Mouse (Mus musculus): Measurements from ENCODE around the gene Mpi. TPM values are rescaled to one million over a fixed set of nuclear protein-coding genes. Genes with fewer than 3 reads are reported as not detected.

Mpi gene
- polyA plus RNA-seq, 1 experiment from 2014 or later, result 59.4 TPM

DNA sequence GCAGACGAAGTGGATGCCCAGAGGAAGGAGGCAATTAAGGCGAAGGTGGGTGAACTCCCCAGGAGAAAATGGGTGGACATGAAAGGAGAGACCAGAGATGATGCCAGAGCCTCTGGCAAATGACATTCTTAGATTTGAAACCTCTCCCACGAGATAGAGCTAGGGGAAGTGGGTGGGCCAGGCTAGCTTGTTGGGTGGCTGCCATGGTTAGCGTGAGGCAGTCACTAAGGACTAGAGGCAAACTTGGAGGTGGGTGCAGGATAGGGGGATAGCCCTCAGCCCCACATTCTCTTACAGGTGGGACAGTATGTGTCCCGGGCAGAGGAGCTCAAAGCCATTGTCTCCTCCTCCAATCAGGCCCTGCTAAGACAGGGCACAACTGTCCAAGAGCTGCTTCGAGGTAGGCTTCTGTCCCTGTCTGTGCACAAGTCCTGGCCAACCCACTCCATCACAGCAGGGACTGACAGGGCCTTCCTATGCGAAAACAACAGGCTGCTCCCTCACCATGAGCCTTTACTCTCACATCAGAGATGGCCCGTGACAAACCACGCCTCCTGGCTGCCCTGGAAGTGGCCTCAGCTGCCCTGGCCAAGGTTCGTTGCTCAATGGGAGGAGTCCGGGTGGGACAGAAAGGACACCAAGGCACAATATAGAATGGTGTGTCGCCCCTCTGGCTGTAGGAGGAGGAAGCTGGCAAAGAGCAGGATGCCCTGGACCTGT lies 41.1 kb upstream of the Mpi start:
- no peak overlapping the region for H3K4me2 ChIP-seq (ENCODE audit: low read depth, low read length)
- whole genome bisulfite sequencing, result 51% methylated on average over 12 of the region's 12 CpGs
- H3K36me3 ChIP-seq (ENCODE audit: control insufficient read depth, insufficient read depth, low read length), result 0 out of 2 replicates have a peak, but pooled peaks cover 9% of the 10 kb centered on the region
- H3K4me3 ChIP-seq (ENCODE audit: low read length), result no peak overlapping the region
- no peaks in the 10 kb centered on the region for H3K27me3 ChIP-seq (replicated peaks; ENCODE audit: control insufficient read depth, insufficient read depth, low read length)
- H3K9me3 ChIP-seq (ENCODE audit: control insufficient read depth, low read length), result no peaks in the 10 kb centered on the region
- H3K27ac ChIP-seq (ENCODE audit: low read length), result no peak overlapping the region
- peak; percentile 27; the same call in 1 of the 2 replicates for ATAC-seq
- peaks cover 16% of the 10 kb centered on the region for H3K4me1 ChIP-seq (ENCODE audit: control insufficient read depth, insufficient read depth, low read length)
- no peak overlapping the region for H3K9ac ChIP-seq (ENCODE audit: low read depth, low read length)

DNA sequence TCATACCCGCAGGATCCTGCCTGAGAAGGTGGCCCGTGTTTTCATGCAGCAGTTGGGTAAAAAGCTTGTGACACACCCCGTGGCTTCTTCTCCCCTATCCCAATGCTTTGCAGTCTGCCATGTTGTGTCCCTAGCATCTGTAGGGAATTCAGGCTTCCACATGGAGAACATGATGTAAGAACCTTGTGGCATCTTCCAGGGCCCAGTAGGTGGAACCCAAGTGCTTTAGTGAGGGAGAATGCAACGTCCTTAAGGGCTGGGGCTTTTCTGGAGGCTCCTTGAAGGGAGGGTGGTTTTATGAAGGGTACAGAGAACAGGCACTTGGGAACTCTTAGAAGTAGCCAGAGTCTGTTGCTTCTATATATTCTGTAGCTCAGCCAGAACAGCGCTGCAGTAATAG lies 38.2 kb upstream of the Mpi start:
- no peak overlapping the region for H3K4me3 ChIP-seq (ENCODE audit: low read length)
- H3K36me3 ChIP-seq (ENCODE audit: control insufficient read depth, insufficient read depth, low read length), result 0 out of 2 replicates have a peak, but pooled peaks cover 10% of the 10 kb centered on the region
- no peaks in the 10 kb centered on the region for H3K9me3 ChIP-seq (ENCODE audit: control insufficient read depth, low read length)
- H3K27me3 ChIP-seq (replicated peaks; ENCODE audit: control insufficient read depth, insufficient read depth, low read length), result no peaks in the 10 kb centered on the region
- no peak for ATAC-seq
- H3K4me1 ChIP-seq (ENCODE audit: control insufficient read depth, insufficient read depth, low read length), result peaks cover 17% of the 10 kb centered on the region
- H3K4me2 ChIP-seq (ENCODE audit: low read depth, low read length), result no peak overlapping the region
- H3K9ac ChIP-seq (ENCODE audit: low read depth, low read length), result no peak overlapping the region
- H3K27ac ChIP-seq (ENCODE audit: low read length), result no peak overlapping the region
- 38% methylated on average over 5 of the region's 5 CpGs for WGBS

DNA sequence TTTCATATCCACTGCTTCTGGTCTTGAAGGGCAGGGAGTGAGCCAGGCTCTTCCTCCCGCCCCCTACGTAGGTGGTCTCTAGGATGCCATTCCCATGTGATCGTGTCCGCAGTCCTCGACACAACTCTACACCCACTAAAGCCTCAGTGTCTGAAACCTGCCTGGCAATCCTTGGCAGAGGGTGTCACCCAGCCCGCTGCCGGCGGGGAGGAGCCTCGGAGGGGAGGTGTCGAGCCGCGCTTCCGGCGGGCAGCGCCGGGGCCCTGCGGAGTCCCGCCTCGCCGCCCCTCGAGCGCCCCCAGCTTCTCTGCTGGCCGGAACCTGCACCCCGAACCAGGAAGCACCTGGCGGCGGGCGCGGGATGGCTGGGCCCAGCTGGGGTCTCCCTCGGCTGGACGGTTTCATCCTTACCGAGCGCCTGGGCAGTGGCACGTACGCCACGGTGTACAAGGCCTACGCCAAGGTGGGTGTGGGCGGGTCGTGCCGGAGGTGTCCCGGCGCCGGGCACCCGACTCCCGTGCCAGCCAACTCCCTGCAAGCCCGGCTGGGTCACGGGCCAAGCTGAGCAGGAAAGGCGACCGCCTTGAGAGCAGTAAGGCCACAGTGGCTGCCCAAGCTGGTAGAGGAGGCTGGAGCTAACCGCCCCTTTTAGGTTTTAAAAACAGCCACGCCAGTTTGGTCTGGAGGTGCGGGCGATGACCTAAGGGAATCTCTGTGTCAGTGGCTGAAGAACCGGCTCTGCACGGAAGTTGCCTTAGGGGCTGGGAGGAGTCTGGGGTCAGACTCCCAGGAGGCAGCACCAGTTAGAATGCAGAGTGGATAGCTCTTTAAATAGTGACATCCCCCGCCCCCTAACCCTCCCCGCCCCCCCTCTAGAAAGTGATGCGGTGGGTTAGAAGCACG lies 36.9 kb upstream of the Mpi start, which contains the start of gene Ulk3:
Gene Ulk3 (plus strand): TSS at position 229 of the 903 bp plus-strand sequence.
- Histone ChIP-seq H3K4me2 (ENCODE audit: low read depth, low read length) (peak within 1 kb of the TSS; percentile 92), H3K27ac (ENCODE audit: low read length) (peak within 1 kb of the TSS; percentile 89), H3K36me3 (ENCODE audit: control insufficient read depth, insufficient read depth, low read length) (0 out of 2 replicates have a peak, but pooled peaks cover 12% of the 10 kb centered on the region), H3K27me3 (replicated peaks; ENCODE audit: control insufficient read depth, insufficient read depth, low read length) (no peaks in the 10 kb centered on the region), H3K4me3 (ENCODE audit: low read length) (peak within 1 kb of the TSS; percentile 81), H3K4me1 (ENCODE audit: control insufficient read depth, insufficient read depth, low read length) (peaks cover 17% of the 10 kb centered on the region), H3K9me3 (ENCODE audit: control insufficient read depth, low read length) (no peaks in the 10 kb centered on the region), H3K9ac (ENCODE audit: low read depth, low read length) (peak within 1 kb of the TSS; percentile 88)
- WGBS, result 0% methylated on average over 58 of the region's 58 CpGs
- ATAC-seq, result peak; percentile 91

DNA sequence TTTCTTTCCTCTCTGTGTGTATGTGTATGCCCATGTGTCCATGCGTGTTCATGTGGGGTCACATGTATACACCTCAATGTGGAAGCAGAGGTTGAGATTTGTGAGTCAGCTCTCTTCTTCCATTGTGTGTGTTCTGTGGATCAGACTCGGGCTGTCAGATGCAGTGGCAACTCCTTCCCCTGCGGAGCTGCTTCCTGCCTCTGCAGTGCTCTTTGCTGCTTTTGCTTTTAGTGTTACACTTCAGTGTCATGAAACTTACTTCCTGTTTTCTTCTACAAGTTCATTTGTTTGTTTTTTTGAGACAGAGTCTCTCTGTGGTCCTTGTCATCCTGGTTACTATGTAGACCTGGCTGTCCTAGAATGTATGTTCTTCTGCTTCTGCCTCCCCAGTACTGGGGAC lies 32.4 kb upstream of the Mpi start:
- peaks cover 11% of the 10 kb centered on the region for H3K4me1 ChIP-seq (ENCODE audit: control insufficient read depth, insufficient read depth, low read length)
- no peak overlapping the region for H3K4me2 ChIP-seq (ENCODE audit: low read depth, low read length)
- no peaks in the 10 kb centered on the region for H3K9me3 ChIP-seq (ENCODE audit: control insufficient read depth, low read length)
- no peaks in the 10 kb centered on the region for H3K27me3 ChIP-seq (replicated peaks; ENCODE audit: control insufficient read depth, insufficient read depth, low read length)
- peaks cover 8% of the 10 kb centered on the region for H3K36me3 ChIP-seq (ENCODE audit: control insufficient read depth, insufficient read depth, low read length)
- 87% methylated on average over 3 of the region's 3 CpGs for WGBS
- H3K9ac ChIP-seq (ENCODE audit: low read depth, low read length), result no peak overlapping the region
- no peak overlapping the region for H3K4me3 ChIP-seq (ENCODE audit: low read length)
- H3K27ac ChIP-seq (ENCODE audit: low read length), result no peak overlapping the region
- ATAC-seq, result no peak

DNA sequence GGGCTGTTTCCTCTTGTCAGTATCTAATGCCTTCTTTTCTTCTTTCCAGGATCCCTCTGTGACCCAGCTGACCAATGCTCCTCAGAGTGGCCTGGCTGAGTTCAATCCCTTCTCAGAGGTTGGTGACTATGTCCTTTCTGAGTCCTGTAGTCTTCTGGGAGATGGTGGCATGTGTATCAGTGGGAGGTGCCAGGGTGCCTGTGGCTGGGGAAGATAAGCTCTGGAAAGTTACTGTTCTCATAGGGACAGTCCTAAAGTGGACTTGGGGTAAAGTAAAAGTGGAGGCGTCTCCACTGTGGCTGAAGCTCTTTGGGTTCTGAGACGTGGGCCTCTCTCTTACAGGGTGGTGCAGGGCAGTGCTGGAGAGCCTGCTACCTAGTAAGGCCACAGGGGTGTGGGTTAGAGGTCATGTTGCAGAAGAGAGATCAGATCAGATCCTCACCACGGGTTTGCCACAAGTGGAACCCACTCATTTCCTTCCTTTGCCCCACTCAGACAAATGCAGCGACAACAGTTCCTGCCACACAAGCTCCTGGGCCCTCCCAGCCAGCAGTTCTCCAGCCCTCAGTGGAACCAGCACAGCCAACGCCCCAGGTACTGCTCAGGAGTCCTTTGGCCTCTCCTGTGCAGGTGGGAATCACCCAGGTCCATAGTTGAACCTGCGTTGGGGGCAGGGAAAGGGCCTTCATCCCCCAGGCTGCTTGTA lies 24.7 kb upstream of the Mpi start:
- ATAC-seq, result no peak
- Histone ChIP-seq H3K9ac (ENCODE audit: low read depth, low read length) (no peak overlapping the region), H3K4me1 (ENCODE audit: control insufficient read depth, insufficient read depth, low read length) (no peaks in the 10 kb centered on the region), H3K27ac (ENCODE audit: low read length) (no peak overlapping the region), H3K4me3 (ENCODE audit: low read length) (no peak overlapping the region), H3K27me3 (replicated peaks; ENCODE audit: control insufficient read depth, insufficient read depth, low read length) (no peaks in the 10 kb centered on the region), H3K36me3 (ENCODE audit: control insufficient read depth, insufficient read depth, low read length) (peaks cover 14% of the 10 kb centered on the region), H3K9me3 (ENCODE audit: control insufficient read depth, low read length) (no peaks in the 10 kb centered on the region), H3K4me2 (ENCODE audit: low read depth, low read length) (no peak overlapping the region)
- 86% methylated on average over 6 of the region's 6 CpGs for WGBS

DNA sequence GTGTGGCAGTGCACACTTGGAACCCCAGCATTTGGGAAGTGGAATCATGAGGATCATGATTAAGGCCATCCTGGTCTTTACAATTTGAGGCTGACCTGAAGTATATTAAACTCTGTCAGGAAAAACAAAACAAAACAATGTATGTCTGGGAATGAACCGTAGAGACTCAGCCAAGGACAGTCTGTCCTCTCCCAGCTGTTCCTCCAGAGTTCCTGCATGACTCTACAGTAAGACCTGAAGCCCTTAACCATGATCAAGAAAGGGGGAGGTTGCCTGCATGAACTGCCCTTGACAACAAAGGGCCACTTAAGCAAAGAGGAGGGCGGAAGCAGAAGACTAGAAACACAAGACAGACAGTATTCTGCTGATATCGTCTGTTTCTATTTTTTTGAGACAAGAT lies 23.0 kb upstream of the Mpi start:
- Histone ChIP-seq H3K36me3 (ENCODE audit: control insufficient read depth, insufficient read depth, low read length) (peaks cover 11% of the 10 kb centered on the region; the same call in 1 of the 2 replicates), H3K27me3 (replicated peaks; ENCODE audit: control insufficient read depth, insufficient read depth, low read length) (no peaks in the 10 kb centered on the region), H3K27ac (ENCODE audit: low read length) (no peak overlapping the region), H3K4me2 (ENCODE audit: low read depth, low read length) (no peak overlapping the region), H3K4me3 (ENCODE audit: low read length) (no peak overlapping the region), H3K4me1 (ENCODE audit: control insufficient read depth, insufficient read depth, low read length) (no peaks in the 10 kb centered on the region), H3K9me3 (ENCODE audit: control insufficient read depth, low read length) (no peaks in the 10 kb centered on the region), H3K9ac (ENCODE audit: low read depth, low read length) (no peak overlapping the region)
- 66% methylated on average over 3 of the region's 3 CpGs for WGBS
- ATAC-seq, result no peak

DNA sequence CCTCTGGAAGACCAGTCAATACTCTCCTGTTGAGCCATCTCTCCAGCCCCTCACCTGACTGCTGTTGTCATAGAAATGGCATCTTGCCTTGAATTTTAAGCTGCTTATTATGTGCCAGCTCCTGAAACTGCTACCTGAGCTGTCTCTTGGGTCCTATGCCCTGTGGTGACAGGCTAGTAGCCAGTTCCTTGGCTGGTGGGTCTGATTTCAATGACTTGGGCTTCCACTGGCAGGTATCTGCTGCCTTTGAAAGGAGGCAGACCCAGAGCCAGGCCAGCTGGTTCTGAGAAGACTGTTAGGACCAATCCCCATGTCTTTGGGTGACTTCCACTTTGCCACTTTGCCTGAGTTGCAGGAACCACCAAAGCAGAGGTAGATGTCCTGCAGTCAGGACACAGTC lies 21.8 kb upstream of the Mpi start:
- Histone ChIP-seq H3K27ac (ENCODE audit: low read length) (no peak overlapping the region), H3K4me2 (ENCODE audit: low read depth, low read length) (no peak overlapping the region), H3K4me3 (ENCODE audit: low read length) (no peak overlapping the region), H3K36me3 (ENCODE audit: control insufficient read depth, insufficient read depth, low read length) (peaks cover 11% of the 10 kb centered on the region; the same call in 1 of the 2 replicates), H3K27me3 (replicated peaks; ENCODE audit: control insufficient read depth, insufficient read depth, low read length) (no peaks in the 10 kb centered on the region), H3K9ac (ENCODE audit: low read depth, low read length) (no peak overlapping the region), H3K9me3 (ENCODE audit: control insufficient read depth, low read length) (no peaks in the 10 kb centered on the region), H3K4me1 (ENCODE audit: control insufficient read depth, insufficient read depth, low read length) (no peaks in the 10 kb centered on the region)
- no peak for ATAC-seq

DNA sequence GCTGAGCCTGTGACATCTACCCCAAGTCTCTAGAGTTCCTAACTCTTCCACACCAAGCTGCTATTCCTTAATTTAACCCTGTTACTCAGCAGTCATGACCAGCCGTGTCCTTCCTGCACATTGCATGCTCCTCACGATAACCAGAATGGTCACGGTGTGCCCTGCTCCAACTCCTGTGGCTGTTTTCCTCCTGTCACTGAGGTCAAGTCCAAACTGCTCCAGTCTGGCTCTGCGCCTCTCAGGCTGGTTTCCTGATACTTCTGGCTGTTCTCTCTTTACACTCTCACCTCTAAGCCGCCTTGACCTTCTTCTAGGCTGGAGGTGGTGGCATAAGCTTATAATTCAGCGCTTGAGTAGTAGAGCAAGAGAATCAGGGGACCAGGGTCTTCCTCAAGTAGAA lies 15.9 kb upstream of the Mpi start:
- Histone ChIP-seq H3K4me2 (ENCODE audit: low read depth, low read length) (no peak overlapping the region), H3K4me1 (ENCODE audit: control insufficient read depth, insufficient read depth, low read length) (peaks cover 26% of the 10 kb centered on the region), H3K9me3 (ENCODE audit: control insufficient read depth, low read length) (no peaks in the 10 kb centered on the region), H3K9ac (ENCODE audit: low read depth, low read length) (no peak overlapping the region), H3K27me3 (replicated peaks; ENCODE audit: control insufficient read depth, insufficient read depth, low read length) (no peaks in the 10 kb centered on the region), H3K27ac (ENCODE audit: low read length) (no peak overlapping the region), H3K4me3 (ENCODE audit: low read length) (no peak overlapping the region), H3K36me3 (ENCODE audit: control insufficient read depth, insufficient read depth, low read length) (0 out of 2 replicates have a peak, but pooled peaks cover 4% of the 10 kb centered on the region)
- ATAC-seq, result no peak
- 95% methylated on average over 6 of the region's 6 CpGs for WGBS

DNA sequence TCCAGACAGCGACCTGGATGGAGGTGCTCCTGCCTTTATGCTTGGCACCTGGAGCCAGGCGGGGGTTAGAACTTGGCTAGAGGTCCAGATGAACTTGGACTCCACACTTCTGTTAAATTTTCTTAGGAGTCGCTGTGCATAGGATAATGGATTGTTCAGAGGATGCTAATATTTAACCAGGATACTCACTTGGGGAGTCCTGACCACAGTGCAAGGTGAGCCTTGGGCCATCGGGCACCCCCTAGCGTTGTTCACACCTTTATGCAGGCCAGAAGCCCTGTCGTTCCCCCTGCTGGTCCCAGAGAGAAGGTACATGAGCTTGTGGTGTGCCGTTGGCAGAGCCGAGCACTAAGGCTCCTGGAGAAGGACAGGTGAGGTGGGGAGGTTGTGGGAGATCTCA lies 14.3 kb upstream of the Mpi start:
- no peak overlapping the region for H3K4me2 ChIP-seq (ENCODE audit: low read depth, low read length)
- no peaks in the 10 kb centered on the region for H3K27me3 ChIP-seq (replicated peaks; ENCODE audit: control insufficient read depth, insufficient read depth, low read length)
- WGBS, result 52% methylated on average over 8 of the region's 8 CpGs
- no peaks in the 10 kb centered on the region for H3K9me3 ChIP-seq (ENCODE audit: control insufficient read depth, low read length)
- no peak overlapping the region for H3K27ac ChIP-seq (ENCODE audit: low read length)
- peak; percentile 36; the same call in 1 of the 2 replicates for ATAC-seq
- no peak overlapping the region for H3K4me3 ChIP-seq (ENCODE audit: low read length)
- H3K9ac ChIP-seq (ENCODE audit: low read depth, low read length), result no peak overlapping the region
- H3K4me1 ChIP-seq (ENCODE audit: control insufficient read depth, insufficient read depth, low read length), result peaks cover 42% of the 10 kb centered on the region
- 0 out of 2 replicates have a peak, but pooled peaks cover 4% of the 10 kb centered on the region for H3K36me3 ChIP-seq (ENCODE audit: control insufficient read depth, insufficient read depth, low read length)

Measured in intestine, embryonic 16.5 days (tissue).